In the genomic region with DNA sequence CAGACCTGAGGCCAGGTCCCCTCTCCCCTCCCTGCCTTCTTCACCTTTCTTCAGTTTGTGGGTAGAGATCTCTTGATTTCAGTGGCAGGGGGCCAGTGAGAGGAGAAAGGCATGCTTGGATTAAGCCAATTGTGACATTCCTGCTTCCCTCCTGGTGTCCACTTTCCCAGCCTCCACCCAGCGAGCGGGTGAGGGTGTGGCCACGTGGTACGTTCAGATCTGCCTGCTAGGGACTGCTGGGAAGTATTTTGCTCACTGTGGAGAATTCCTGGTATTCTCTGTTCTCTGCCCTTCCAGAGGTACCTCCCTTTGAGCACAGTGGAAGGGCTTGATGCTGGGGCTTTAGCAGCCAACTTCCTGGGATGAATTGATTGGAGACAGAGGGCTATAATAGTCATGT, we compare ENCODE assay signal across 14 mouse cellular contexts.
DNase-seq lines count a peak whose midpoint lies in the region; ATAC-seq and TF ChIP-seq lines count a peak whose summit lies in the region.
"Had no signal": no experiment of that assay in that cellular context is flagged by ENCODE, and none has a peak within 500 bp of the region (broad histone marks: within the 10 kb centered on the region; RNA-seq: fewer than 3 reads in every experiment).

No protein-coding gene starts in this region.

- WGBS in heart, postnatal 0 days: 17% methylated on average over 4 of the region's 4 CpGs
- WGBS in embryonic facial prominence, embryonic 10.5 days: 16% methylated on average over 4 of the region's 4 CpGs
- WGBS in kidney, adult 2 months: 24% methylated on average over 4 of the region's 4 CpGs

- H3K9me3 ChIP-seq in heart, postnatal 0 days (replicated peaks; ENCODE audit: control insufficient read depth, low read length): no peaks in the 10 kb centered on the region
- H3K9me3 ChIP-seq in embryonic facial prominence, embryonic 10.5 days: no peaks in the 10 kb centered on the region
- H3K9me3 ChIP-seq: hindbrain, embryonic 15.5 days; midbrain, embryonic 13.5 days had no signal

- peak; percentile 46 for DNase-seq in heart, postnatal 0 days (ENCODE audit: low spot score)
- DNase-seq in heart, postnatal 36 days: no peak
- DNase-seq in embryonic facial prominence, embryonic 10.5 days (ENCODE audit: low spot score): peak; percentile 26
- peak; percentile 88 for DNase-seq in kidney, adult 2 months
- DNase-seq in kidney, postnatal 4 days: peak; percentile 46 to 69
- DNase-seq in B cell, adult 2 months: no peak
- DNase-seq: cerebellum, adult 18-20 months; gastrocnemius, postnatal 25 days; right cerebral cortex, postnatal 25 days had no signal

- peaks cover 35% of the 10 kb centered on the region for H3K4me1 ChIP-seq in heart, postnatal 0 days (ENCODE audit: control insufficient read depth, insufficient read depth)
- peaks cover 70% of the 10 kb centered on the region for H3K4me1 ChIP-seq in embryonic facial prominence, embryonic 10.5 days
- H3K4me1 ChIP-seq in kidney, adult 2 months (ENCODE audit: control insufficient read depth, insufficient read depth, low read length): peaks cover 16% of the 10 kb centered on the region; the same call in 1 of the 2 replicates

- intact Hi-C loops in heart, postnatal 36 days (cut with DNase I): no loop called here

- H3K27ac ChIP-seq in heart, postnatal 0 days (ENCODE audit: low read depth): no peak overlapping the region; the same call in 1 of the 2 replicates
- no peak overlapping the region for H3K27ac ChIP-seq in embryonic facial prominence, embryonic 10.5 days (replicated peaks)
- peak overlapping the region; percentile 13; the same call in 1 of the 2 replicates for H3K27ac ChIP-seq in kidney, adult 2 months (ENCODE audit: insufficient read depth, low read depth, low read length)
- H3K27ac ChIP-seq: hindbrain, embryonic 15.5 days; midbrain, embryonic 13.5 days had no signal

- no peak overlapping the region for H3K9ac ChIP-seq in heart, postnatal 0 days (replicated peaks; ENCODE audit: low read depth, low read length)
- H3K9ac ChIP-seq: hindbrain, embryonic 15.5 days; midbrain, embryonic 13.5 days had no signal

- TF ChIP-seq EP300 in heart, postnatal 0 days (IDR thresholded peaks at IDR 0.05; ENCODE audit: low read depth): no peak

- no peaks in the 10 kb centered on the region for H3K27me3 ChIP-seq in heart, postnatal 0 days (ENCODE audit: control insufficient read depth, insufficient read depth, low read length)
- peaks cover 15% of the 10 kb centered on the region; the same call in 1 of the 2 replicates for H3K27me3 ChIP-seq in embryonic facial prominence, embryonic 10.5 days (replicated peaks; ENCODE audit: low read depth, poor library complexity, severe bottlenecking)
- H3K27me3 ChIP-seq in kidney, adult 2 months (replicated peaks; ENCODE audit: control insufficient read depth, insufficient read depth, low read length): no peaks in the 10 kb centered on the region
- H3K27me3 ChIP-seq: CH12.LX had no signal

- ATAC-seq in heart, postnatal 0 days (ENCODE audit: insufficient read depth, low read depth): peak; percentile 76; the same call in 1 of the 2 replicates
- no peak for ATAC-seq in frontal cortex, adult (ENCODE audit: low TSS enrichment)
- ATAC-seq: midbrain, embryonic 13.5 days had no signal

- no peak for TF ChIP-seq POLR2A in kidney, adult 2 months (IDR thresholded peaks at IDR 0.05; ENCODE audit: low read depth, low read length)

- no peaks in the 10 kb centered on the region for H3K36me3 ChIP-seq in heart, postnatal 0 days (replicated peaks; ENCODE audit: control insufficient read depth, insufficient read depth, low read length)
- H3K36me3 ChIP-seq in embryonic facial prominence, embryonic 10.5 days (replicated peaks): no peaks in the 10 kb centered on the region
- no peaks in the 10 kb centered on the region for H3K36me3 ChIP-seq in kidney, adult 2 months (ENCODE audit: control insufficient read depth, insufficient read depth, low read length)
- H3K36me3 ChIP-seq: hindbrain, embryonic 15.5 days; midbrain, embryonic 13.5 days had no signal

- no peak overlapping the region for H3K4me3 ChIP-seq in heart, postnatal 0 days (ENCODE audit: low read depth, low read length)
- H3K4me3 ChIP-seq in embryonic facial prominence, embryonic 10.5 days: no peak overlapping the region
- no peak overlapping the region for H3K4me3 ChIP-seq in kidney, adult 2 months (ENCODE audit: insufficient read depth, low read depth, low read length)
- H3K4me3 ChIP-seq: hindbrain, embryonic 15.5 days; midbrain, embryonic 13.5 days had no signal

- no peak overlapping the region for H3K4me2 ChIP-seq in heart, postnatal 0 days (ENCODE audit: low read depth, low read length)
- H3K4me2 ChIP-seq: hindbrain, embryonic 15.5 days; liver, embryonic 11.5 days; midbrain, embryonic 13.5 days had no signal

- TF ChIP-seq CTCF in heart, postnatal 0 days (IDR thresholded peaks at IDR 0.05; ENCODE audit: low read depth): no peak
- no peak for TF ChIP-seq CTCF in kidney, adult 2 months (conservative IDR thresholded peaks at IDR 0.05; ENCODE audit: insufficient read depth, insufficient read length, low read depth, low read length)

Comparison
In these comparisons a context has a peak if more than half of its experiments do, and no peak if none do; other contexts are left out.
1. DNase-seq: peak in heart, postnatal 0 days (single experiment), embryonic facial prominence, embryonic 10.5 days (single experiment), kidney, adult 2 months (single experiment) and kidney, postnatal 4 days (2 of 2); none in heart, postnatal 36 days (0 of 2) and B cell, adult 2 months (0 of 2).